Mouse (Mus musculus): ENCODE data around the gene Kcnj14. TPM values are rescaled to one million over a fixed set of nuclear protein-coding genes. Genes with fewer than 3 reads are reported as not detected.

Gene Kcnj14
- total and polyA plus RNA-seq, 3 experiments, result 1.3 to 3.2 (median 1.5) TPM

DNA sequence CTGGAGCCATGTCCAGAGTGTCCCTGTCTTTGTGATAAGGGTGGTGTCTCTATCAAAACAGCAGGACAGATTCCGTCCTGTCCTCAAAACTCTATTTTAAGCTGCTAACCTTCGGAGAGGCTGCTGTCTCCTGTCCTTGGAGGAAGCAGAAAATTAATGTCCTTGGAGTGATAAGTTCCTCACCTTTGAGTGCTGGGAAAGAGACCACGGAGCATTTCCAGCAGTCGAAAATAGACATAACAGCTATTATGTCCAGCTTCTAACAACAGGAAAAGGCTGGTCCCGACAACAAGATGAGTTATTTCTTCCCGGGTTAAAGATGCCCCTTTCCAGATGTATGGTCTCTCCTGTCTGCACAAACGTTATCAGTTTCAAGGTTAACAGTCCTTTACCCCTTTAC is 49.3 kb downstream of the Kcnj14 start:
- Histone ChIP-seq H3K9me3 (replicated peaks; ENCODE audit: low read length) (no peaks in the 10 kb centered on the region), H3K79me2 (replicated peaks; ENCODE audit: control insufficient read depth, extremely low read depth, insufficient read depth, poor library complexity, severe bottlenecking) (no peaks in the 10 kb centered on the region), H3K27ac (ENCODE audit: insufficient read depth, low read depth) (no peak overlapping the region), H3K4me3 (replicated peaks in 1 of 3; ENCODE audit: low read depth in 2 of 3, low read length in 2 of 3, poor library complexity in 1 of 3) (no peak overlapping the region), H3K27me3 (replicated peaks) (peaks cover 43% of the 10 kb centered on the region), H3K9ac (ENCODE audit: insufficient read depth, low read depth) (no peak overlapping the region), H3K4me2 (ENCODE audit: insufficient read depth, low read depth, poor library complexity, severe bottlenecking) (no peak overlapping the region), H3K36me3 (replicated peaks in 1 of 2; ENCODE audit: control insufficient read depth in 1 of 2, insufficient read depth in 1 of 2, low read length in 1 of 2) (no peaks in the 10 kb centered on the region), H3K4me1 (ENCODE audit: control insufficient read depth in 1 of 2, insufficient read depth in 2 of 2) (peaks cover 11 to 20% of the 10 kb centered on the region in 2 experiments; a peak in 3 of 4 replicates)
- dilution Hi-C loops (cut with MboI; ENCODE audit: extremely low pct_ligation_motif_present, extremely low pct_unique_long_range_greater_than_20kb, low sequenced_read_pairs), result no loop called here
- TF ChIP-seq USF2 (conservative IDR thresholded peaks at IDR 0.05; ENCODE audit: low read depth, low read length) (no peak), MYC (IDR thresholded peaks at IDR 0.05; ENCODE audit: low read depth, low read length) (no peak), ZMIZ1 (IDR thresholded peaks at IDR 0.05; ENCODE audit: low read depth, low read length) (no peak)
- in situ Hi-C loops (cut with MboI; ENCODE audit: low pct_ligation_motif_present, low pct_unique_long_range_greater_than_20kb, low sequenced_read_pairs), result no loop called here
- no peak for DNase-seq (ENCODE audit: extremely low read depth)

DNA sequence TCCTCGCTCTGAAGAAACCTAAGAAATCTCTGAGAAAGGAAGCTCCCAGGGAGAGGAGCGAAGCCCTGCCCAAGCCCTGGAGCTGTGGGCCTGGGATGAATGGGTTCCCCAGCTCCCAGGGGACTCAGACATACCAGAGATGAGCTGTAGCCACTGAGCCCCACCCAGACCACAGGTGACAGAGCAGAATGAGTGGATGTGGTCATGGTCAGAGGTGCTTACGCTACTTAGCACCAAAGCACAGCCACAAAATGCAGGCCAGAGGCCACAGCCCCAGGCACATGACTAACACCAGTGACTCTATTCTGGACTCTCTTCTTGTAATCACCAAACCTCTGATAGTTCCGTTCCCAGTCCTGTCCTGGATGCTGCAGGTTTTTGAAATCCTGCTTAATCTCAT is 53.5 kb downstream of the Kcnj14 start:
- H3K4me3 ChIP-seq (replicated peaks in 1 of 3; ENCODE audit: low read depth in 2 of 3, low read length in 2 of 3, poor library complexity in 1 of 3), result no peak overlapping the region
- no peaks in the 10 kb centered on the region for H3K36me3 ChIP-seq (replicated peaks in 1 of 2; ENCODE audit: control insufficient read depth in 1 of 2, insufficient read depth in 1 of 2, low read length in 1 of 2)
- peaks cover 9 to 12% of the 10 kb centered on the region in 2 experiments for H3K4me1 ChIP-seq (ENCODE audit: control insufficient read depth in 1 of 2, insufficient read depth in 2 of 2)
- no peak overlapping the region; the same call in 1 of the 2 replicates for H3K4me2 ChIP-seq (ENCODE audit: insufficient read depth, low read depth, poor library complexity, severe bottlenecking)
- peaks cover 30% of the 10 kb centered on the region for H3K27me3 ChIP-seq (replicated peaks)
- no peak overlapping the region for H3K9ac ChIP-seq (ENCODE audit: insufficient read depth, low read depth)
- H3K9me3 ChIP-seq (replicated peaks; ENCODE audit: low read length), result no peaks in the 10 kb centered on the region
- no peaks in the 10 kb centered on the region for H3K79me2 ChIP-seq (replicated peaks; ENCODE audit: control insufficient read depth, extremely low read depth, insufficient read depth, poor library complexity, severe bottlenecking)
- no peak overlapping the region for H3K27ac ChIP-seq (ENCODE audit: insufficient read depth, low read depth)
- peak; percentile 39 for DNase-seq (ENCODE audit: extremely low read depth)
- in situ Hi-C loops (cut with MboI; ENCODE audit: low pct_ligation_motif_present, low pct_unique_long_range_greater_than_20kb, low sequenced_read_pairs) (no loop called here), dilution Hi-C loops (cut with MboI; ENCODE audit: extremely low pct_ligation_motif_present, extremely low pct_unique_long_range_greater_than_20kb, low sequenced_read_pairs) (no loop called here)
- TF ChIP-seq MEF2A (IDR thresholded peaks at IDR 0.05; ENCODE audit: borderline replicate concordance, low read depth, low read length) (0 out of 2 replicates have a peak, but pooled peaks have one; percentile 6), EP300 (IDR thresholded peaks at IDR 0.05; ENCODE audit: low read length) (peak; percentile 25; the same call in 1 of the 2 replicates), BHLHE40 (IDR thresholded peaks at IDR 0.05; ENCODE audit: low read depth, low read length) (peak; percentile 85), SIN3A (IDR thresholded peaks at IDR 0.05; ENCODE audit: low read length) (no peak), MAFK (IDR thresholded peaks at IDR 0.05; ENCODE audit: insufficient replicate concordance, low read length) (peak; percentile 12; the same call in 1 of the 2 replicates), ETS1 (conservative IDR thresholded peaks at IDR 0.05; ENCODE audit: low read depth, low read length) (peak; percentile 65), MAX (IDR thresholded peaks at IDR 0.05; ENCODE audit: low read length) (0 out of 2 replicates have a peak, but pooled peaks have one; percentile 6), IRF4 (IDR thresholded peaks at IDR 0.05; ENCODE audit: low read depth, low read length) (peak; percentile 42; the same call in 1 of the 2 replicates), HCFC1 (IDR thresholded peaks at IDR 0.05; ENCODE audit: low read depth, low read length) (no peak), RCOR1 (conservative IDR thresholded peaks at IDR 0.05; ENCODE audit: low read depth, low read length) (no peak), TCF12 (IDR thresholded peaks at IDR 0.05; ENCODE audit: low read depth, low read length) (0 out of 2 replicates have a peak, but pooled peaks have one; percentile 6)
